11 mouse cellular contexts compared by ENCODE assay signal in the genomic region with DNA sequence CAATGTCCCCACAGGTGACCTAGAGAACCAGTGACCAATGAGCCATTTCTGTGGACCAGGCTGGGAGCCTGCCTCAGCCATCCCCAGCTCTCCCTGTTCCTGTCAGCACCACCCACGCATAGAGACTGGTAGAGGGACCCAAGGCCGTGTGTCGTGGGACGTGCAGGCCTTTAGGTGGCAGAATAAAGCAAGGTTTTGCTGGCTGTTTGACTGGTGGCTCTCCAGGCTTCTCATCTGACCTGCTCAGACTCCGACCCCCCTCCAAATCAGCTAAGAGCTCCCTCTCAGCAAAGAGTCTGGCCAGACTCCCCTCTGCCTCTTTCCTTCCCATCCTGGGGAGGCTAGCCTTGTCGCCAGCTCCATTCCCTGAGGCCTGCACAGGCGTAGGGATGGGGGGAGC. TPM values are rescaled to one million over a fixed set of nuclear protein-coding genes. Genes with fewer than 3 reads are reported as not detected.
DNase-seq lines count a peak whose midpoint lies in the region; ATAC-seq and TF ChIP-seq lines count a peak whose summit lies in the region.
"Had no signal": no experiment of that assay in that cellular context is flagged by ENCODE, and none has a peak within 500 bp of the region (broad histone marks: within the 10 kb centered on the region; RNA-seq: fewer than 3 reads in every experiment).

No protein-coding gene starts in this region.

- no peaks in the 10 kb centered on the region for H3K9me3 ChIP-seq in heart, embryonic 12.5 days (replicated peaks)
- H3K9me3 ChIP-seq in embryonic facial prominence, embryonic 10.5 days: no peaks in the 10 kb centered on the region
- H3K9me3 ChIP-seq in midbrain, embryonic 12.5 days: no peaks in the 10 kb centered on the region

- WGBS in heart, adult 2 months: 54% methylated on average over 7 of the region's 7 CpGs
- WGBS in heart, embryonic 12.5 days: 42% methylated on average over 7 of the region's 7 CpGs
- 66% methylated on average over 7 of the region's 7 CpGs for WGBS in embryonic facial prominence, embryonic 10.5 days
- 47% methylated on average over 7 of the region's 7 CpGs for WGBS in midbrain, embryonic 12.5 days

- H3K9ac ChIP-seq in heart, adult 2 months (ENCODE audit: low read depth, low read length): no peak overlapping the region
- H3K9ac ChIP-seq in heart, embryonic 12.5 days: no peak overlapping the region
- H3K9ac ChIP-seq in midbrain, embryonic 12.5 days (replicated peaks): no peak overlapping the region

- H3K36me3 ChIP-seq in heart, adult 2 months (ENCODE audit: control insufficient read depth, insufficient read depth, low read length): no peaks in the 10 kb centered on the region
- peaks cover 24% of the 10 kb centered on the region for H3K36me3 ChIP-seq in heart, embryonic 12.5 days
- H3K36me3 ChIP-seq in embryonic facial prominence, embryonic 10.5 days (replicated peaks): peaks cover 43% of the 10 kb centered on the region
- 0 out of 2 replicates have a peak, but pooled peaks cover 2% of the 10 kb centered on the region for H3K36me3 ChIP-seq in midbrain, embryonic 12.5 days

- DNase-seq in heart, adult 2 months: peak in 1 of 2 experiments; percentile 25
- DNase-seq in brain, adult 2 months (ENCODE audit: low read depth, low spot score): peak; percentile 90
- no peak for DNase-seq in embryonic facial prominence, embryonic 10.5 days (ENCODE audit: low spot score)
- DNase-seq in layer of hippocampus, postnatal 36 days: no peak
- no peak for DNase-seq in kidney, adult 18-20 months
- DNase-seq: kidney, adult 9 months; lung, postnatal 4 days had no signal

- no peaks in the 10 kb centered on the region for H3K79me2 ChIP-seq in heart, adult 2 months (replicated peaks; ENCODE audit: control insufficient read depth, insufficient read depth, low read length)

- H3K4me1 ChIP-seq in heart, adult 2 months (ENCODE audit: control insufficient read depth, insufficient read depth, low read length): peaks cover 1% of the 10 kb centered on the region; the same call in 1 of the 2 replicates
- H3K4me1 ChIP-seq in heart, embryonic 12.5 days (replicated peaks): peaks cover 18% of the 10 kb centered on the region
- H3K4me1 ChIP-seq in embryonic facial prominence, embryonic 10.5 days: peaks cover 25% of the 10 kb centered on the region
- H3K4me1 ChIP-seq in midbrain, embryonic 12.5 days: peaks cover 44% of the 10 kb centered on the region

- peak; percentile 58 for TF ChIP-seq CTCF in heart, adult 2 months (IDR thresholded peaks at IDR 0.05)

- no peak overlapping the region for H3K4me2 ChIP-seq in heart, embryonic 12.5 days
- H3K4me2 ChIP-seq in midbrain, embryonic 12.5 days (replicated peaks): no peak overlapping the region

- ATAC-seq in heart, embryonic 12.5 days (ENCODE audit: insufficient number of reproducible peaks, low FRiP score): no peak
- ATAC-seq in midbrain, embryonic 12.5 days (ENCODE audit: low FRiP score, low read depth): no peak
- ATAC-seq in granulocyte monocyte progenitor cell, adult 5-6 weeks (replicated peaks; ENCODE audit: poor library complexity, severe bottlenecking): no peak
- ATAC-seq: CD4-positive, CD25-positive, alpha-beta regulatory T cell, adult 4 months had no signal

- no peaks in the 10 kb centered on the region for H3K27me3 ChIP-seq in heart, adult 2 months (ENCODE audit: control insufficient read depth, insufficient read depth, low read length)
- no peaks in the 10 kb centered on the region for H3K27me3 ChIP-seq in heart, embryonic 12.5 days (replicated peaks)
- H3K27me3 ChIP-seq in embryonic facial prominence, embryonic 10.5 days (replicated peaks; ENCODE audit: low read depth, poor library complexity, severe bottlenecking): no peaks in the 10 kb centered on the region
- no peaks in the 10 kb centered on the region; the same call in 1 of the 2 replicates for H3K27me3 ChIP-seq in midbrain, embryonic 12.5 days

- H3K4me3 ChIP-seq in heart, adult 2 months: no peak overlapping the region
- H3K4me3 ChIP-seq in heart, embryonic 12.5 days: no peak overlapping the region
- H3K4me3 ChIP-seq in embryonic facial prominence, embryonic 10.5 days: no peak overlapping the region
- H3K4me3 ChIP-seq in midbrain, embryonic 12.5 days: no peak overlapping the region

- H3K27ac ChIP-seq in heart, adult 2 months: no peak overlapping the region
- H3K27ac ChIP-seq in heart, embryonic 12.5 days (ENCODE audit: poor library complexity, severe bottlenecking): no peak overlapping the region
- peak overlapping the region; percentile 54; the same call in 1 of the 2 replicates for H3K27ac ChIP-seq in embryonic facial prominence, embryonic 10.5 days (replicated peaks)
- peak overlapping the region; percentile 69 for H3K27ac ChIP-seq in midbrain, embryonic 12.5 days (replicated peaks)

- TF ChIP-seq POLR2A in heart, adult 2 months (IDR thresholded peaks at IDR 0.05; ENCODE audit: insufficient read depth, low read depth, low read length): no peak

- intact Hi-C loops in heart, adult 2 months (cut with DNase I): loop anchor here (2.0 kb wide), 2 partner anchors 36 kb away; no protein-coding TSS in a partner anchor

- TF ChIP-seq EP300 in heart, adult 2 months (IDR thresholded peaks at IDR 0.05; ENCODE audit: insufficient read depth, low read depth, low read length): no peak

RNA-seq across cellular contexts. Expression of gene Rbm19, which starts 58.1 kb away (rescaled TPM):
- 10 to 100 TPM; 19.6 to 22.1 TPM for total RNA-seq in heart, adult 2 months (2021)
- 8.6 and 11.6 TPM in 2 replicates for polyA plus RNA-seq in heart, adult 2 months (2012; rRNA removed)
- polyA plus RNA-seq in heart, embryonic 12.5 days (2016; fragmentation: Nextera tagmentation; extraction: Ambion mirVana): 21.9 and 22.8 TPM in 2 replicates
- 37.5 and 38.5 TPM in 2 replicates for polyA plus RNA-seq in embryonic facial prominence, embryonic 10.5 days (2016; fragmentation: Nextera tagmentation; extraction: Ambion mirVana)
- 26.7 and 29.5 TPM in 2 replicates for polyA plus RNA-seq in midbrain, embryonic 12.5 days (2016; fragmentation: Nextera tagmentation; extraction: Ambion mirVana)
- total RNA-seq in granulocyte monocyte progenitor cell, adult 5-6 weeks (2014; fragmentation: Nextera tagmentation): 18.3 and 20.7 TPM in 2 replicates
- total RNA-seq in granulocyte monocyte progenitor cell, adult 5-6 weeks (2017): 24.6 and 31.1 TPM in 2 replicates
- total RNA-seq in layer of hippocampus, postnatal 36 days (2021): 10 to 100 TPM; 18.7 to 19.2 TPM

Comparison
In these comparisons a context has a peak if more than half of its experiments do, and no peak if none do; other contexts are left out.
1. H3K27ac ChIP-seq: peak in embryonic facial prominence, embryonic 10.5 days (single experiment) and midbrain, embryonic 12.5 days (single experiment); none in heart, adult 2 months (single experiment) and heart, embryonic 12.5 days (single experiment).